Mouse (Mus musculus) lung, postnatal 0 days (tissue): ENCODE measurements around the gene Pole2. TPM values are rescaled to one million over a fixed set of nuclear protein-coding genes. Genes with fewer than 3 reads are reported as not detected.

ENCODE experiments used
- ATAC-seq: fragments of 200-750 bp; cut with Nextera tagmentation; 2 replicates; pipeline ENCODE4 v1.8.0; 2017; ENCODE audit warnings: moderate library complexity
- DNase-seq: peaks from one replicate; pipeline ENCODE4 v3.0.0-alpha.2; 2016; ENCODE audit warnings: low spot score
- H3K27ac ChIP-seq: fragments of 300-500 bp; sonication (generic); 2 replicates; pipeline ENCODE4 v1.5.1; 2014; ENCODE audit warnings: antibody characterized with exemption, mild to moderate bottlenecking, low read length, mixed read lengths
- H3K27me3 ChIP-seq: fragments of 300-500 bp; sonication (generic); replicated peaks from 2 replicates; pipeline ENCODE4 v1.6.1; 2014; ENCODE audit warnings: low read length, mixed read lengths; ENCODE audit not compliant: insufficient read depth
- H3K36me3 ChIP-seq: fragments of 300-500 bp; sonication (generic); 2 replicates; pipeline ENCODE4 v1.6.1; 2014; ENCODE audit warnings: low read length, mixed read lengths; ENCODE audit not compliant: insufficient read depth
- H3K4me1 ChIP-seq: fragments of 300-500 bp; sonication (generic); 2 replicates; pipeline ENCODE4 v1.6.1; 2014; ENCODE audit warnings: antibody characterized with exemption, low read depth, low read length, mixed read lengths; ENCODE audit not compliant: insufficient read depth
- H3K4me2 ChIP-seq: fragments of 300-500 bp; sonication (generic); replicated peaks from 2 replicates; pipeline ENCODE4 v1.6.1; 2014; ENCODE audit warnings: low read depth, mild to moderate bottlenecking, low read length, moderate library complexity, mixed read lengths
- H3K4me3 ChIP-seq: fragments of 300-500 bp; sonication (generic); 2 replicates; pipeline ENCODE4 v1.5.1; 2014; ENCODE audit warnings: low read depth, low read length
- H3K9ac ChIP-seq: fragments of 300-500 bp; sonication (generic); replicated peaks from 2 replicates; pipeline ENCODE4 v1.6.1; 2014; ENCODE audit warnings: low read depth, mild to moderate bottlenecking
- H3K9me3 ChIP-seq: fragments of 300-500 bp; sonication (generic); 2 replicates; pipeline ENCODE4 v1.6.1; 2016; ENCODE audit warnings: low read length, mixed read lengths
- CTCF ChIP-seq: IDR thresholded peaks from 2 replicates; pipeline ENCODE4 v1.5.1; 2016; ENCODE audit warnings: antibody characterized with exemption, mild to moderate bottlenecking
- EP300 ChIP-seq: IDR thresholded peaks from 2 replicates; pipeline ENCODE4 v1.6.1; 2016; ENCODE audit warnings: antibody characterized with exemption, mild to moderate bottlenecking, control low read depth
- WGBS: fragments of 180-500 bp; shearing (Covaris S2); extraction: QIAGEN DNeasy Blood & Tissue Kit; methylation state at CpG from one replicate; pipeline ENCODE4 v1.1.7; 2014; 5-methylcytosine and 5-hydroxymethylcytosine counted together
- polyA plus RNA-seq: library from polyadenylated mRNA; unstranded; fragments of >200 nt; fragmentation: Nextera tagmentation; extraction: Ambion mirVana; gene quantifications from 2 replicates; pipeline ENCODE4 v1.2.1, GENCODE M21; 2015

The Pole2 gene
- polyA plus RNA-seq, 1 experiment from 2014 or later, result 5.3 TPM

DNA sequence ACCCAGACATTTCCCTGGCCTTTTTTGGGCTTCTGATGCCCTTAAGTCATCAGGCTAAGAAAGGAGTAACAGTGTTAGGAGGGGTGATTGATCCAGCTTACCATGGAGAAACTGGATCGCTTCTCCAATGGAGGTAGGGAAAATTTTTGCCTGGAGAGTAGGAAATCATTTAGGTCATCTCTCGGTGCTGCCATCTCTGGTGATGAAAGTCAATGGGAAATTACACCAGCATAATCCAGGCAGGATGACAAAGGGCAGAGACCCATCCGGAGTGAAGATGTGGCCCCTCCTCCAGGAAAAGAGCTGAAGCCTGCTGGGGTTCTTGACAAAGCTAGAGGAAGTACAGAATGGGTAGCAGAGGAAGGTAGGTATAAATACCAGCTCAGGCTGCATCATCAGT is 10.3 kb upstream of the Pole2 start:
- peak; percentile 29 for ATAC-seq
- Histone ChIP-seq H3K36me3 (no peaks in the 10 kb centered on the region), H3K9ac (no peak overlapping the region), H3K4me2 (no peak overlapping the region), H3K27me3 (no peaks in the 10 kb centered on the region), H3K4me3 (no peak overlapping the region), H3K27ac (no peak overlapping the region), H3K9me3 (no peaks in the 10 kb centered on the region), H3K4me1 (no peaks in the 10 kb centered on the region)
- DNase-seq, result peak; percentile 38
- TF ChIP-seq CTCF, result peak; percentile 45
- TF ChIP-seq EP300, result no peak
- 32% methylated on average over 3 of the region's 3 CpGs for WGBS

- TF ChIP-seq CTCF (no peak), EP300 (no peak)
- DNase-seq, result peak; percentile 70
- Histone ChIP-seq H3K27me3 (no peaks in the 10 kb centered on the region), H3K9ac (no peak overlapping the region), H3K27ac (no peak overlapping the region), H3K9me3 (no peaks in the 10 kb centered on the region), H3K36me3 (no peaks in the 10 kb centered on the region), H3K4me2 (no peak overlapping the region), H3K4me1 (no peaks in the 10 kb centered on the region), H3K4me3 (no peak overlapping the region)
- WGBS, result 55% methylated on average over 6 of the region's 6 CpGs
- ATAC-seq, result peak; percentile 70
Measured at GRCm38 (mm10) chr12:69235782-69236181, 7.8 kb upstream of the Pole2 start.

DNA sequence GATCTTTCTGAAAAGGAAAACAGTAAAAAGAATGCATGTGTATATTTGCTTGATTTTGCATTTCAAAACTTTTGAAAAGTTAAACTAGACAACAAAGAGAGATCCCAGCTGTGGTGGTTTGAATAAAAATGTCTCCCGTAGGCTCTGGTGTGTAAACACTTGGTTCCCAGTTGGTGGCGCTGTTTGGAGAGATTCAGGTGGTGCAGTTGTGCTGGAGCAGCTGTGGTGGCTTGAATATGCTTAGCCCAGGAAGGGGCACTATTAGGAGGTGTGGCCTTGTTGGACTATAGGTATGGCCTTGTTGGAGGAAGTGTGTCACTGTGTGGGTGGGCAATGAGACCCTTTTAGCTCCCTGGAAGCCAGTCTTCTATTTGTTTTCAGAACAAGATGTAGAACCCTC is 1.3 kb upstream of the Pole2 start:
- Histone ChIP-seq H3K9me3 (no peaks in the 10 kb centered on the region), H3K4me3 (no peak overlapping the region), H3K27me3 (no peaks in the 10 kb centered on the region), H3K4me2 (no peak overlapping the region), H3K27ac (no peak overlapping the region), H3K36me3 (no peaks in the 10 kb centered on the region), H3K4me1 (no peaks in the 10 kb centered on the region), H3K9ac (no peak overlapping the region)
- ATAC-seq (no peak), DNase-seq (peak; percentile 58)
- WGBS, result 71% methylated on average over 2 of the region's 2 CpGs
- no peak for TF ChIP-seq EP300
- peak; percentile 62 for TF ChIP-seq CTCF

GRCm38 (mm10) chr12:69220613-69221277 is 7.2 kb downstream of the Pole2 start:
- Histone ChIP-seq H3K4me2 (no peak overlapping the region), H3K36me3 (no peaks in the 10 kb centered on the region; the same call in 1 of the 2 replicates), H3K4me3 (no peak overlapping the region), H3K9ac (no peak overlapping the region), H3K27me3 (no peaks in the 10 kb centered on the region), H3K4me1 (no peaks in the 10 kb centered on the region), H3K9me3 (no peaks in the 10 kb centered on the region), H3K27ac (no peak overlapping the region)
- no peak for DNase-seq
- TF ChIP-seq CTCF (no peak), EP300 (no peak)
- no peak for ATAC-seq
- 92% methylated on average over 19 of the region's 19 CpGs for WGBS

GRCm38 (mm10) chr12:69216587-69216986 is 11.4 kb downstream of the Pole2 start:
- Histone ChIP-seq H3K4me2 (no peak overlapping the region), H3K27me3 (no peaks in the 10 kb centered on the region), H3K4me3 (no peak overlapping the region), H3K4me1 (no peaks in the 10 kb centered on the region), H3K9me3 (no peaks in the 10 kb centered on the region), H3K27ac (no peak overlapping the region), H3K9ac (no peak overlapping the region), H3K36me3 (no peaks in the 10 kb centered on the region; the same call in 1 of the 2 replicates)
- TF ChIP-seq CTCF, result no peak
- TF ChIP-seq EP300, result no peak
- DNase-seq, result no peak
- 96% methylated on average over 7 of the region's 7 CpGs for WGBS
- no peak for ATAC-seq

GRCm38 (mm10) chr12:69215000-69215785 is 12.8 kb downstream of the Pole2 start:
- Histone ChIP-seq H3K4me3 (no peak overlapping the region), H3K4me2 (no peak overlapping the region), H3K36me3 (no peaks in the 10 kb centered on the region)

More at GRCm38 (mm10) chr12:69215000-69215785, 12.8 kb downstream of the Pole2 start:
- TF ChIP-seq EP300 (no peak), CTCF (no peak)
- Histone ChIP-seq H3K27ac (no peak overlapping the region), H3K9ac (no peak overlapping the region), H3K27me3 (no peaks in the 10 kb centered on the region), H3K9me3 (no peaks in the 10 kb centered on the region), H3K4me1 (no peaks in the 10 kb centered on the region)
- DNase-seq, result peak; percentile 28
- no peak for ATAC-seq
- 77% methylated on average over 3 of the region's 3 CpGs for WGBS
